Mouse (Mus musculus) small intestine, adult 2 months (tissue): ENCODE data around the gene Mgll. TPM values are rescaled to one million over a fixed set of nuclear protein-coding genes. Genes with fewer than 3 reads are reported as not detected.

Experiments
- H3K27ac ChIP-seq: fragments of 200-500 bp; 2 replicates; pipeline ENCODE4 v1.5.1; 2012; ENCODE audit warnings: low read depth, low read length, control low read depth, inconsistent platforms; ENCODE audit not compliant: insufficient read depth
- H3K27me3 ChIP-seq: fragments of 200-500 bp; 2 replicates; pipeline ENCODE4 v1.6.1; 2012; ENCODE audit warnings: mild to moderate bottlenecking, moderate library complexity, low read length, inconsistent platforms; ENCODE audit not compliant: control insufficient read depth, insufficient read depth
- H3K36me3 ChIP-seq: fragments of 200-500 bp; 2 replicates; pipeline ENCODE4 v1.6.1; 2012; ENCODE audit warnings: mild to moderate bottlenecking, low read length, control low read depth, inconsistent platforms; ENCODE audit not compliant: control insufficient read depth, insufficient read depth
- H3K4me1 ChIP-seq: fragments of 200-500 bp; 2 replicates; pipeline ENCODE4 v1.6.1; 2012; ENCODE audit warnings: low read length, inconsistent platforms, mixed read lengths; ENCODE audit not compliant: control insufficient read depth, insufficient read depth, insufficient read length
- H3K4me3 ChIP-seq: fragments of 200-500 bp; 2 replicates; pipeline ENCODE4 v1.5.1; 2012; ENCODE audit warnings: low read depth, mild to moderate bottlenecking, control low read depth, inconsistent platforms, low read length, moderate library complexity
- CTCF ChIP-seq: fragments of 200-500 bp; IDR thresholded peaks from 2 replicates; pipeline ENCODE4 v1.5.1; 2012; ENCODE audit warnings: low read depth, mild to moderate bottlenecking, control low read depth, inconsistent platforms, low read length, moderate library complexity, mixed read lengths; ENCODE audit not compliant: insufficient replicate concordance, insufficient read length; ENCODE audit errors: extremely low read depth
- POLR2A ChIP-seq: fragments of 200-500 bp; IDR thresholded peaks from 2 replicates; pipeline ENCODE4 v1.6.1; 2012; ENCODE audit warnings: low read depth, mild to moderate bottlenecking, control low read depth, inconsistent platforms, low read length, moderate library complexity
- WGBS: fragments of 180-500 bp; shearing (Covaris S2); methylation state at CpG from one replicate; pipeline ENCODE4 v1.1.7; 2018; 5-methylcytosine and 5-hydroxymethylcytosine counted together
- polyA plus RNA-seq: library from polyadenylated mRNA; depleted of rRNA; stranded (reverse); fragments of >200 nt; gene quantifications from 2 replicates; pipeline ENCODE4 v1.2.3, GENCODE M21; 2012

The Mgll gene
- polyA plus RNA-seq, 1 experiment, result 29.5 TPM

GRCm38 (mm10) chr6:88726252-88727211 lies 2.3 kb downstream of the Mgll start:
- Histone ChIP-seq H3K27ac (peak overlapping the region; percentile 13; the same call in 1 of the 2 replicates), H3K4me3 (peak overlapping the region; percentile 38), H3K4me1 (peaks cover 14% of the 10 kb centered on the region; the same call in 1 of the 2 replicates), H3K27me3 (peaks cover 4% of the 10 kb centered on the region; the same call in 1 of the 2 replicates), H3K36me3 (no peaks in the 10 kb centered on the region)
- no peak for TF ChIP-seq POLR2A
- TF ChIP-seq CTCF, result no peak
- WGBS, result 24% methylated on average over 9 of the region's 9 CpGs

DNA sequence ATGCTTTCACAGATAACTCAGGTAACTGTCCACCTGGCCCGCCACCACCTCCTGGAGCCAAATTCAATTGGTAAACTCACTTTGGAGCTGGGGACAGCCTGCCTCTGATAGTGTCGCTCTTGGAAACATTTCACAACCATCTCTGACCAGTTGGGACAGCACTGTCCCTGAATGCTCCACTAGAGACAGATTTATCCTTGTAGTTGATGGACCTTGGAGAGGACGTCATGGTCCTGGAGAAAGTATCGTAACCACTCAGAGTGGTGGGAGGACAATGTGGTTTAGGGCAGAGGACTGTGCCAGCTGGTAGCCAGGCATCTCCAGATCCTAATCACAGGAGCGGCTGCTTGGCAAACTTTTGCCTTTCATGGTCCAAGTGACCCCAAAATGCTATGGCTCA lies 3.3 kb downstream of the Mgll start:
- TF ChIP-seq POLR2A (no peak), CTCF (no peak)
- H3K4me1 ChIP-seq, result peaks cover 24% of the 10 kb centered on the region
- no peak overlapping the region for H3K27ac ChIP-seq
- no peak overlapping the region for H3K4me3 ChIP-seq
- WGBS, result 84% methylated on average over 5 of the region's 5 CpGs
- no peaks in the 10 kb centered on the region for H3K36me3 ChIP-seq
- peaks cover 4% of the 10 kb centered on the region; the same call in 1 of the 2 replicates for H3K27me3 ChIP-seq

DNA sequence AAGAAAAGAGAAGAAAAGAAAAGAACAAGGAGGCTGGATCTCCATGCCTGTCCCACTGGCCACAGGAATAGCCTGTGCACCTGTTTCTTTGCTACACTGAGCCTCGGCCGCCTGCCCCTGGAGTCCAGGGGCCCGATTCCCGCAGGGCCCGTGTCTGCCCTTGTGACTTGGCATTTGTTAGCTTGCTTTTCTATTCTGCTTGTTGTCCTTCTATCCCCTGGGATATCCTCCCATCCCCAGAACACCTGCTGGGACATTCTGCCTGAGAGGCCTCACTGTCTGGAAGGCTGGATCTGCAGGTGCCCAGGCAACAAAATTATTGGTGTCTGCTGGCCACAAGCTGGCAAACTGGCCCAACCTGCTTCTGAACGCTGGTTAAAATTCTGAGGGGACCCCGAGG lies 3.8 kb downstream of the Mgll start:
- Histone ChIP-seq H3K27ac (no peak overlapping the region), H3K36me3 (no peaks in the 10 kb centered on the region), H3K4me1 (peaks cover 28% of the 10 kb centered on the region), H3K27me3 (peaks cover 4% of the 10 kb centered on the region; the same call in 1 of the 2 replicates), H3K4me3 (no peak overlapping the region)
- 73% methylated on average over 7 of the region's 7 CpGs for WGBS
- TF ChIP-seq POLR2A, result no peak

DNA sequence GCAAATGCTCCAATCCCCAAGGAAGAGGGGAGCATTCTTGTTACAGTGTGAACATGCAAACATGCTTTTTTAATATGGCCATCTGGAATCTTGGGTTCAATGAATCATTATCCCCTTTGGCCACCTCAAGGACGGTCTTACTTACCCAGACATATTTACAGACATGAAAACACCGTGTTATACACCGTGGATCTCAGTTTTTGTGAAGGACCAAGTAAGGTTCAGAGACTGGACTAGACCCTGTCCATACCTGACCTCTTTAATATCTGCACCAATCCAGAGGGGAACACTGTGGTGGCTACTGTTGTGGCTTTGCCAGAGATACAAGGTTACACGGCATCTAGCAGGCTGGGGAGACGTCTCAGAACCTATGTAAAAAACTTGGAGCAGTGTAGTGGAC lies 4.3 kb downstream of the Mgll start:
- Histone ChIP-seq H3K27me3 (peaks cover 4% of the 10 kb centered on the region; the same call in 1 of the 2 replicates), H3K27ac (no peak overlapping the region), H3K36me3 (no peaks in the 10 kb centered on the region), H3K4me1 (peaks cover 31% of the 10 kb centered on the region), H3K4me3 (no peak overlapping the region)
- 91% methylated on average over 5 of the region's 5 CpGs for WGBS
- TF ChIP-seq POLR2A, result no peak
- TF ChIP-seq CTCF, result no peak

DNA sequence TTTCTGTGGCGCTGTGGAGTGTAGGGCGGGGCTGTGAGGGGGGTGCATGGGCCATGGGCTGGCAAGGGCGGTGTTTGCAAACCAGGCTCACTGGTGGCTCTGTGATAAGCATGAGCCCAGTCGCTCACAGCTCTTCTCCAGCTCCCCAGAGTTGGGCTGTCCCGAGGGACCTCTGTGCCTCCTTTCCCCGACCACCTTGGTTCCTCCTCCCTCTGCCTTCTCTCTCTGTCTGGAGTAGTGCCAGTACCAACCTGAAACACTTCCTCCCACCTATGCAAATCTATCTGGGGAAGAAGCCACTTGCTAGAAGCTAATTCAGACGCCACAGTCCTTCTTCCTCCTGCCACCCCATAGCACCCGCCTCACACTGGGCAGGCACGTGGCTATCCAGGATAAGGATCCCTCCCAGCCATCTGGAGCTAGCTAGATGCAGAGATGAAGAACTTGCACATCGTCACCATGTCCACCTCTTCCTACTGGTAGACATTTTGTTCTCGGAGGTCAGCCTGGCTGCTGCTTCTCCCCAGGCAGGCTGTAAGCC lies 7.1 kb downstream of the Mgll start:
- Histone ChIP-seq H3K4me3 (no peak overlapping the region), H3K27ac (no peak overlapping the region; the same call in 1 of the 2 replicates), H3K36me3 (no peaks in the 10 kb centered on the region), H3K27me3 (no peaks in the 10 kb centered on the region), H3K4me1 (peaks cover 28% of the 10 kb centered on the region)
- TF ChIP-seq CTCF (no peak), POLR2A (no peak)
- 24% methylated on average over 11 of the region's 11 CpGs for WGBS

DNA sequence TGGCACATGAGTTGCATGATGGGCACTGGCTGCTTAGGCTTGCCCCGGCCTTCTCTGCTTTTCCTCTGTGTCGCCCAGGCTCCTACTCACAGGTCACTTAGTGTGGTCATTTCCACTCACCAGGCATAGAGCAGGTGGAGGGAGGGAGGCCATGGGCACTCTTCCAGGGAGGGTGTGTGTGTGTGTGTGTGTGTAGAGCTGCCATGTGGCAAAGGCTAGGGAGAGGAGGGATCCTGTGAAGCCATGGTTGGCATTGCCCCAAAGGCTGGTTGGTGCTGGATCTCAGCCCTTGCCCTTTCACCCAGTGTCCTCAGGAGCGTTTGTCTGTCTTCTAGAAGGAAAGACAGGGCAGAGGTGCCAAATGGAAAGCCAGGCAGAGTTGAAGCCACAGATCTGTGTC lies 7.8 kb downstream of the Mgll start:
- no peak for TF ChIP-seq POLR2A
- no peak for TF ChIP-seq CTCF
- 34% methylated on average over 3 of the region's 3 CpGs for WGBS
- H3K4me1 ChIP-seq, result peaks cover 25% of the 10 kb centered on the region

More for the DNA sequence above, 7.8 kb downstream of the Mgll start:
- no peak overlapping the region for H3K27ac ChIP-seq
- no peaks in the 10 kb centered on the region for H3K27me3 ChIP-seq
- no peaks in the 10 kb centered on the region for H3K36me3 ChIP-seq
- H3K4me3 ChIP-seq, result no peak overlapping the region
